Mouse (Mus musculus) limb, embryonic 10.5 days (tissue): ENCODE data around the gene Wdr45b. TPM values are rescaled to one million over a fixed set of nuclear protein-coding genes. Genes with fewer than 3 reads are reported as not detected.

Source experiments
- DNase-seq: peaks from one replicate; pipeline ENCODE4 v3.0.0-alpha.2; 2017; ENCODE audit warnings: low spot score
- H3K27ac ChIP-seq: fragments of 300-500 bp; sonication (generic); 2 replicates; pipeline ENCODE4 v1.5.1; 2016; ENCODE audit warnings: mild to moderate bottlenecking
- H3K27me3 ChIP-seq: fragments of 300-500 bp; sonication (generic); 2 replicates; pipeline ENCODE4 v1.6.1; 2016; ENCODE audit warnings: low read depth, mild to moderate bottlenecking; ENCODE audit not compliant: poor library complexity, severe bottlenecking
- H3K36me3 ChIP-seq: fragments of 300-500 bp; sonication (generic); 2 replicates; pipeline ENCODE4 v1.6.1; 2016; ENCODE audit warnings: mild to moderate bottlenecking, moderate library complexity
- H3K4me1 ChIP-seq: fragments of 300-500 bp; sonication (generic); 2 replicates; pipeline ENCODE4 v1.6.1; 2016
- H3K4me3 ChIP-seq: fragments of 300-500 bp; sonication (generic); 2 replicates; pipeline ENCODE4 v1.5.1; 2016; ENCODE audit warnings: mild to moderate bottlenecking, moderate library complexity
- H3K9me3 ChIP-seq: fragments of 300-500 bp; sonication (generic); replicated peaks from 2 replicates; pipeline ENCODE4 v1.6.1; 2016; ENCODE audit warnings: mild to moderate bottlenecking
- whole genome bisulfite sequencing: fragments of 180-500 bp; shearing (Covaris S2); methylation state at CpG from one replicate; pipeline ENCODE4 v1.1.7; 2016; 5-methylcytosine and 5-hydroxymethylcytosine counted together
- microRNA-seq: library from miRNA; unstranded; fragments of <30 nt; microRNA quantifications from one replicate; pipeline ENCODE4, GENCODE M21; 2017
- polyA plus RNA-seq: library from polyadenylated mRNA; unstranded; fragments of >200 nt; fragmentation: Nextera tagmentation; extraction: Ambion mirVana; gene quantifications from 2 replicates; pipeline ENCODE4 v1.2.1, GENCODE M21; 2016

Wdr45b gene
- polyA plus RNA-seq, 1 experiment from 2014 or later, result 119 TPM

DNA sequence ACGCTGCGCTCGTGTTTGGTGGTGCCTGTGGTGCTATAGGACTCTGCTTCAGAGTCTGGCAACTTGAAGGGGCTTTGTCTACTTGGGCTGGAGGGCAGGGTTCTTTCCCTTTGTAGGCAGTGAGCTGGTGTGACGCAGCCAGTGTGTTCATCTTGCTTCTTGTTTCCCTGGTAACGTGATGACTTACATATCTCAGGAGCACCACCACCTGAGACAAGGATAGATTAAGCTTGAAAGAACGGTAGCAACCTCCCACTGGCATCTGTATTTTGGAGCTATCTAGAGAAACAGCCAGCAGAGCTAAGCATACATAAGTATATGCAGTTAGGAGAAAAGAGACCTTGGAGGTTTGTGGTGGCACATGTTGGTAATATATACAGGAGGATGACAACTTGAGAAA is 48.9 kb downstream of the Wdr45b start:
- no peak for DNase-seq
- Histone ChIP-seq H3K9me3 (no peaks in the 10 kb centered on the region), H3K36me3 (peaks cover 100% of the 10 kb centered on the region), H3K4me1 (no peaks in the 10 kb centered on the region), H3K4me3 (no peak overlapping the region), H3K27me3 (no peaks in the 10 kb centered on the region), H3K27ac (no peak overlapping the region)
- 93% methylated on average over 6 of the region's 6 CpGs for WGBS

DNA sequence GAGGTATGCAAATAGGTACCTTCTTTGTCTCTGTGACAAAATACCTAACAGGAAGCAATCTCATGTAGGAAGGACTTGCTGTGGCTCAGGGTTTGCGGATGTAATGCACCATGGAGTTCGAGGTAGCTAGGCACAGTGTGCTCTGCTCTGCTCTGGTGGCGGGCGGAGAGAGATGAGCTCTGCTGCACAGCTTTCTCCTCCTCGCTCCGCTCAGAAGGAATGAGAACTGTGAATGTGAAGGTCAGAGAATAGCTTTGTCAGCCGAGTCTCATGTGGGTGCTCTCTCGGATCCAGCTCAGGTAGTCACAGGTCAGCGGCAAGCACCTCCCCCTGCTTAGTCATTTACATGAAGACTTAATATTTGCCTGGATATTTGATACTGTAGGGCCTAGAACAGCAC is 54.0 kb downstream of the Wdr45b start:
- Histone ChIP-seq H3K9me3 (no peaks in the 10 kb centered on the region), H3K4me1 (no peaks in the 10 kb centered on the region), H3K27ac (no peak overlapping the region), H3K4me3 (no peak overlapping the region), H3K36me3 (peaks cover 99% of the 10 kb centered on the region), H3K27me3 (no peaks in the 10 kb centered on the region)
- WGBS, result 93% methylated on average over 9 of the region's 9 CpGs
- no peak for DNase-seq

DNA sequence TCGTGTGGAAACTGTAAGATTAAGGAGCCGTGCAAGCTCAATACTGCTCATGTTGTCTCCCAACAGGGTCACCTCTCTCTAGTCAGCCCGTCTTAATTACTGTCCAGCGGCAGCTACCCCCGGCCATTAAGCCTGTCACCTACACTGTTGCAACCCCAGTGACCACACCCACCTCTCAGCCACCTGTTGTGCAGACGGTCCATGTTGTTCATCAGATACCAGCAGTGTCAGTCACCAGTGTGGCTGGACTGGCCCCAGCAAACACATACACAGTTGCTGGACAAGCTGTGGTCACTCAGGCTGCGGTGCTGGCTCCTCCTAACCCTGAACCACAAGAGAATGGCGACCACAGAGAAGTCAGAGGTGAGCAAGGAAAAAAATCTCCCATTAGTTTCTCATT is 55.8 kb downstream of the Wdr45b start:
- Histone ChIP-seq H3K4me1 (no peaks in the 10 kb centered on the region), H3K4me3 (no peak overlapping the region), H3K27ac (no peak overlapping the region), H3K27me3 (no peaks in the 10 kb centered on the region), H3K36me3 (peaks cover 99% of the 10 kb centered on the region), H3K9me3 (no peaks in the 10 kb centered on the region)
- DNase-seq, result no peak
- whole genome bisulfite sequencing, result 91% methylated on average over 8 of the region's 8 CpGs

DNA sequence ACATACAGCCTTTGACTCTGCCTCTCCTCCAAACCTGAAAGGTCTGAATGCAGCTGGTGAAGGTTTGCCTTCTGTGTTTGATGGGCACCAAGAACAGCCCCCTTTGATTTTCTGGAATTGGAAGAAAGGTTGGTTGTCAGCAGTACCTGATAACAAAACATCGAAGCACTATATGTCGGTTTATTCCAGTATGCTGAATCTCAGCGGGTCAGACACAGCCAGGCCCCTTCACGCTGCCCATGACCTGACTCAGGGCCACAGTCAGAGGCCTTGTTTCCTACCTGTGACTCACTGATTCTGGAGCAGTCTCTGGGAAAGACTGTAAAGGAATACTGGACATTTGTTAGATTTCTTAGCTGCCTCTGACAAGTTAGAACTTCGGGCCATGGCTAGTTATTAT is 59.5 kb downstream of the Wdr45b start:
- no peaks in the 10 kb centered on the region for H3K4me1 ChIP-seq
- H3K27me3 ChIP-seq, result no peaks in the 10 kb centered on the region
- 94% methylated on average over 5 of the region's 5 CpGs for WGBS
- no peak overlapping the region for H3K27ac ChIP-seq
- no peak for DNase-seq
- H3K36me3 ChIP-seq, result peaks cover 99% of the 10 kb centered on the region
- H3K4me3 ChIP-seq, result no peak overlapping the region
- no peaks in the 10 kb centered on the region for H3K9me3 ChIP-seq

DNA sequence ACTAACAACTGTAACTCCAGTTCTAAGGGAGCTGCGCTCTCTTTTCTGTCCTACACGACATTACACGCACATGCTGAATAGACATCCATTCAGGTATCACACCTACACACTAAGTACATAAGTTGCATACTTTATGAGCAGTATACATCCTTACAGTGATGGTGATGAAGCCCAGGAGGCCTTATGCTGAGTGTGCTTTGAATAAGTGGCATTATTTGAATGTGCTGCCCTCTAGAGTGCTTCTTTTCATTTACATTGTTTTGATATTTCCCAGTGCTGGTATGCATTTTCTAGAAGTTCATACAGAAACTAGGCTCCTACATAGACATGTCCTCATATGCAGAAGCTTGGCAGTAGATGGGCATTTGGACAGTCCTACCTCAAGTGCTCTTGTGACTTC is 64.4 kb downstream of the Wdr45b start:
- no peaks in the 10 kb centered on the region for H3K27me3 ChIP-seq
- H3K27ac ChIP-seq, result no peak overlapping the region
- H3K4me1 ChIP-seq, result no peaks in the 10 kb centered on the region
- H3K4me3 ChIP-seq, result no peak overlapping the region
- WGBS, result 94% methylated on average over 3 of the region's 3 CpGs
- H3K36me3 ChIP-seq, result peaks cover 100% of the 10 kb centered on the region
- DNase-seq, result no peak
- H3K9me3 ChIP-seq, result no peaks in the 10 kb centered on the region

DNA sequence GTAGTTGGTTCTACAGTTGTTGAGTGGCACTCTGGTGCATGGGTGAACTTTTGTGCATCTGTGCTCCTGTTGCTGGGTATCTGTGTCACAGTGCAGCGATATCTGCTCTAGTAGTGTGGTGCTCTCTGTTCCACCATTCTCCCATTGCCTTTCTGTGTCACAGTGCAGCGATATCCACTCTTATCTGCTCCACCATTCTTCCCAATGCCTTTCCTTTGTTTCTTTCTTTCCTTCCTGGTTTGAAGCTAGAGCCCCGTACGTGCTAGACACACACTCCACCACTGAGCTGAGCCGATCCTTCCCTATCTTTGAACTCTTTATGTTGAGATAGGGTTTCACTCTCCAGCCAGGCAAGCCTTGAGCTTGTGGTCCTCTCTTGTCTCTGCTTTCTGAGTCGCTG is 71.3 kb downstream of the Wdr45b start:
- DNase-seq, result no peak
- WGBS, result 90% methylated on average over 6 of the region's 6 CpGs
- H3K36me3 ChIP-seq, result peaks cover 73% of the 10 kb centered on the region
- H3K4me1 ChIP-seq, result no peaks in the 10 kb centered on the region
- H3K27me3 ChIP-seq, result no peaks in the 10 kb centered on the region
- H3K27ac ChIP-seq, result no peak overlapping the region
- no peaks in the 10 kb centered on the region for H3K9me3 ChIP-seq
- no peak overlapping the region for H3K4me3 ChIP-seq

DNA sequence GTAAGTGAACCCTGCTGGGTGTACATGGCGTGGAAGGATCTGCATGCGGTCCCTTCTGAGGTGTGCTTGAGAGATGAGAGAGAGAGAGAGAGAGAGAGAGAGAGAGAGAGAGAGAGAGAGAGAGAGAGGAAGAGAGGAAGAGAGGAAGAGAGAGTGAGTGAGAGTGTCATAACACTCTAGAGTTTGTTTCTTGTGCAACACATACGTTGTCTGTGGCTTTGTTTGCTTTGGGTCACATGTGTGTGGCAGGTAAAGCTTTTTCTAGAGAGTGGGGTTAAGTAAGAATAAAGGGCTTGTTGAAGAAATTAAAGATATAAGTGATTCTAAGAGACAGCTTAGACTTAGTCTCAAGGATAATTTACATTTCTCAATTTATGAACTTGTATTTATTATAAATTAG is 76.2 kb downstream of the Wdr45b start:
- Histone ChIP-seq H3K27ac (no peak overlapping the region), H3K4me3 (no peak overlapping the region), H3K36me3 (peaks cover 59% of the 10 kb centered on the region), H3K9me3 (no peaks in the 10 kb centered on the region), H3K4me1 (no peaks in the 10 kb centered on the region), H3K27me3 (no peaks in the 10 kb centered on the region)
- WGBS, result 96% methylated on average over 3 of the region's 3 CpGs
- no peak for DNase-seq

DNA sequence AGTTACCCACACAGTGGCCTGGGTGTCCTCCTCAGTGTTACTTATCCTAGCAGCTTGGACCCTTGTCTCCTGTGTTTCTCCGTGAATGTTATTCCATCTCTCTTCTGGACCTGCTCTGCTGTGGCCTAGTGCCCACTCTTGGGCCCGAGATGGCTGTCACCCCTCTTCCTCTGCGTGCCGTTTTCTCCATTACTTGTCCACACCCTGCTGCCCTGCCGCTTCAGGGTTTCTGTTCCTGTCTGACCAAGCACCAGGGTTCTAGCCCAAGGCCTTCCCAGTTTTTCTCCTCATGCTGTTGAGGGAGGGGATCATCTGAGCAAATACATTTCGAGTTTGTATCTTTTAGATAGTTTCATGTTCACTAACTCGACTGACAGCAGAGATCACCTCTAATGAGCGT is 76.7 kb downstream of the Wdr45b start:
- no peak for DNase-seq
- peaks cover 60% of the 10 kb centered on the region for H3K36me3 ChIP-seq
- no peaks in the 10 kb centered on the region for H3K4me1 ChIP-seq
- H3K27ac ChIP-seq, result no peak overlapping the region
- 95% methylated on average over 8 of the region's 8 CpGs for WGBS
- no peaks in the 10 kb centered on the region for H3K27me3 ChIP-seq
- no peak overlapping the region for H3K4me3 ChIP-seq
- no peaks in the 10 kb centered on the region for H3K9me3 ChIP-seq

Small RNAs within 50 kb of the gene (microRNA-seq; reads per million reads assigned to microRNA genes)
- gene Mir7236, result 0.88 reads per million

Other genes starting within 250 kb of the Wdr45b start
- gene Tex19.2, start 235.8 kb downstream of the Wdr45b start, polyA plus RNA-seq, result not detected in 2 replicates
- gene Tex19.1, start 208.3 kb downstream of the Wdr45b start, polyA plus RNA-seq, result 0.09 TPM in 1 of 2 replicates, not detected in the other
- 0.11 TPM in 1 of 2 replicates, not detected in the other for gene Uts2r, start 194.2 kb downstream of the Wdr45b start, polyA plus RNA-seq
- gene Hexdc, start 150.0 kb downstream of the Wdr45b start, polyA plus RNA-seq, result 5.7 and 9.0 TPM in 2 replicates
- 17.0 and 19.1 TPM in 2 replicates for gene Ogfod3, start 149.7 kb downstream of the Wdr45b start, polyA plus RNA-seq
- 29.4 and 33.8 TPM in 2 replicates for gene Cybc1, start 125.1 kb downstream of the Wdr45b start, polyA plus RNA-seq
- 40.8 and 60.4 TPM in 2 replicates for gene Narf, start 117.2 kb downstream of the Wdr45b start, polyA plus RNA-seq
- gene Foxk2, start 94.5 kb downstream of the Wdr45b start, polyA plus RNA-seq, result 11.0 and 11.1 TPM in 2 replicates
- gene Rab40b, start 33.8 kb upstream of the Wdr45b start, polyA plus RNA-seq, result 0.54 and 1.2 TPM in 2 replicates
- gene Fn3krp, start 67.0 kb upstream of the Wdr45b start, polyA plus RNA-seq, result 5.0 and 5.9 TPM in 2 replicates
- 0.04 and 0.23 TPM in 2 replicates for gene Fn3k, start 80.5 kb upstream of the Wdr45b start, polyA plus RNA-seq
- 47.8 and 54.9 TPM in 2 replicates for gene Tbcd, start 97.5 kb upstream of the Wdr45b start, polyA plus RNA-seq
- gene Zfp750, start 164.9 kb upstream of the Wdr45b start, polyA plus RNA-seq, result 0.51 and 1.4 TPM in 2 replicates